Mouse (Mus musculus) liver (tissue): ENCODE data around the gene Pcsk5.
A peak's percentile ranks its signal among the peaks of the same experiment; 100 is the strongest.

Source experiments
- DNase-seq: peaks from one replicate; pipeline ENCODE4 v3.0.0-alpha.2; 2020; ENCODE audit warnings: mixed read lengths

Gene Pcsk5

GRCm38 (mm10) chr19:17837471-17837859 lies at the start of gene Pcsk5:
TSS of gene Pcsk5 (minus strand) at chr19:17837632.
- DNase-seq, result peak; percentile 77

GRCm38 (mm10) chr19:17875804-17876203 lies 38.4 kb upstream of the Pcsk5 start:
- no peak for DNase-seq

- DNase-seq, result no peak
Measured at GRCm38 (mm10) chr19:17874388-17874787, 37.0 kb upstream of the Pcsk5 start.

GRCm38 (mm10) chr19:17873755-17874154 lies 36.3 kb upstream of the Pcsk5 start:
- DNase-seq, result no peak

- no peak for DNase-seq
Measured at GRCm38 (mm10) chr19:17866317-17866891, 29.0 kb upstream of the Pcsk5 start.

GRCm38 (mm10) chr19:17860351-17861014 lies 23.1 kb upstream of the Pcsk5 start:
- no peak for DNase-seq

GRCm38 (mm10) chr19:17856741-17857140 lies 19.3 kb upstream of the Pcsk5 start:
- DNase-seq, result no peak

- no peak for DNase-seq
Measured at GRCm38 (mm10) chr19:17848417-17848816, 11.0 kb upstream of the Pcsk5 start.

- no peak for DNase-seq
Measured at GRCm38 (mm10) chr19:17845967-17846366, 8.5 kb upstream of the Pcsk5 start.

- DNase-seq, result no peak
Measured at GRCm38 (mm10) chr19:17841586-17841985, 4.2 kb upstream of the Pcsk5 start.

GRCm38 (mm10) chr19:17839856-17840255 lies 2.4 kb upstream of the Pcsk5 start:
- DNase-seq, result peak; percentile 17

- peak; percentile 13 for DNase-seq
Measured at GRCm38 (mm10) chr19:17836566-17837470, 614 bp downstream of the Pcsk5 start.

- peak; percentile 8 for DNase-seq
Measured at GRCm38 (mm10) chr19:17835681-17836565, 1.5 kb downstream of the Pcsk5 start.

GRCm38 (mm10) chr19:17834894-17835293 lies 2.5 kb downstream of the Pcsk5 start:
- DNase-seq, result no peak

- DNase-seq, result no peak
Measured at GRCm38 (mm10) chr19:17831376-17831775, 6.1 kb downstream of the Pcsk5 start.

- no peak for DNase-seq
Measured at GRCm38 (mm10) chr19:17828414-17828813, 9.0 kb downstream of the Pcsk5 start.

- DNase-seq, result no peak
Measured at GRCm38 (mm10) chr19:17826694-17827093, 10.7 kb downstream of the Pcsk5 start.

GRCm38 (mm10) chr19:17820046-17820445 lies 17.4 kb downstream of the Pcsk5 start:
- DNase-seq, result no peak

- DNase-seq, result no peak
Measured at GRCm38 (mm10) chr19:17819081-17819480, 18.4 kb downstream of the Pcsk5 start.

GRCm38 (mm10) chr19:17815062-17815461 lies 22.4 kb downstream of the Pcsk5 start:
- DNase-seq, result no peak

GRCm38 (mm10) chr19:17813449-17813990 lies 23.9 kb downstream of the Pcsk5 start:
- no peak for DNase-seq

- no peak for DNase-seq
Measured at GRCm38 (mm10) chr19:17812661-17813060, 24.8 kb downstream of the Pcsk5 start.
